Comparison of ENCODE assay signal across 33 mouse cellular contexts in the genomic region with DNA sequence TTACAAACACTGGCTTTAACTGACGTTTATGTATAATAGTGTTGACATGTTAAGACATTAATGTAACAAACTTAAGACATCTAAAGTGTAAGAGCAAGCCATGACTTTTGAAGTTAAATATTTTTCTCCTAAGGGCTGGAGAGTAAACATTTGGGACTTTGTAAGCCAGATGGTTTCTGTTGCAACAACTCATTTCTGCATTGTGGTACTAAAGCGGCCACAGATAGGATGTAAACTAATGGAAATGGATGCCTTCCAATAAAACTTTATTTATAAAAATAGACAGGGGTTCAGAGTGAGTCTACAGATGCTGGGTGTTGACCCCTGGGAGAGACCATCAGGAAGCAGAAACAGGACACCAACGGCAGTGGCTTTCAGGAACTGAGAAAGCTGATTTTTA. TPM values are rescaled to one million over a fixed set of nuclear protein-coding genes. Genes with fewer than 3 reads are reported as not detected.
DNase-seq lines count a peak whose midpoint lies in the region; ATAC-seq and TF ChIP-seq lines count a peak whose summit lies in the region.
"Had no signal": no experiment of that assay in that cellular context is flagged by ENCODE, and none has a peak within 500 bp of the region (broad histone marks: within the 10 kb centered on the region; RNA-seq: fewer than 3 reads in every experiment).

No protein-coding gene starts in this region.

- no peaks in the 10 kb centered on the region for H3K9me3 ChIP-seq in lung, embryonic 14.5 days (ENCODE audit: low read depth, low read length)
- H3K9me3 ChIP-seq: embryonic facial prominence, embryonic 12.5 days; forebrain, embryonic 10.5 days; forebrain, embryonic 15.5 days; intestine, embryonic 15.5 days; midbrain, embryonic 10.5 days; neural tube, embryonic 12.5 days had no signal

- H3K9ac ChIP-seq in lung, embryonic 14.5 days = no peak overlapping the region
- H3K9ac ChIP-seq: embryonic facial prominence, embryonic 12.5 days; forebrain, embryonic 15.5 days; intestine, embryonic 15.5 days; limb, embryonic 13.5 days; neural tube, embryonic 12.5 days had no signal

- no peak overlapping the region; the same call in 1 of the 2 replicates for H3K27ac ChIP-seq in lung, embryonic 14.5 days (ENCODE audit: low read depth)
- H3K27ac ChIP-seq: embryonic facial prominence, embryonic 12.5 days; forebrain, embryonic 10.5 days; forebrain, embryonic 15.5 days; gastrocnemius, adult 2 months; hindbrain, postnatal 0 days; intestine, embryonic 15.5 days; left cerebral cortex, adult 2 months; limb, embryonic 13.5 days; macrophage; midbrain, embryonic 10.5 days; neural tube, embryonic 12.5 days had no signal

- DNase-seq in lung, embryonic 14.5 days = peak; percentile 87
- no peak for DNase-seq in lung, postnatal 4 days
- peak; percentile 11 for DNase-seq in 3T3-L1 (ENCODE audit: low read depth, low spot score)
- DNase-seq in layer of hippocampus, postnatal 10 days (ENCODE audit: low spot score in 2 of 2) = no peak
- DNase-seq in adrenal gland, adult (ENCODE audit: inconsistent age in 2 of 2, low spot score in 1 of 2) = no peak
- DNase-seq: adrenal gland, postnatal 10 days; cerebellum, adult 8-10 months; cerebellum, postnatal 25 days; embryo, embryonic 11 days; gastrocnemius, adult 2 months; gastrocnemius, postnatal 36 days; heart, postnatal 14 days; kidney, adult 8-10 months; kidney, postnatal 14 days; right cerebral cortex, adult 18-20 months; spleen, adult 18-20 months; thymus, postnatal 4 days had no signal

- H3K79me3 ChIP-seq in C2C12 (ENCODE audit: low read depth) = no peaks in the 10 kb centered on the region

- no peak for TF ChIP-seq CTCF in lung, embryonic 14.5 days (IDR thresholded peaks at IDR 0.05; ENCODE audit: low read depth)
- TF ChIP-seq CTCF in C2C12 (IDR thresholded peaks at IDR 0.05; ENCODE audit: control insufficient read depth, insufficient read depth, insufficient read length) = no peak

- no peaks in the 10 kb centered on the region for H3K79me2 ChIP-seq in C2C12 (ENCODE audit: control insufficient read depth, insufficient read depth)

- 30% methylated on average over 3 of the region's 3 CpGs for WGBS in lung, embryonic 14.5 days

- ATAC-seq in lung, embryonic 14.5 days (ENCODE audit: insufficient read depth) = peak; percentile 88
- peak; percentile 23; the same call in 1 of the 2 replicates for ATAC-seq in megakaryocyte progenitor cell, adult 5-6 weeks (replicated peaks; ENCODE audit: poor library complexity)
- ATAC-seq: forebrain, embryonic 15.5 days; hindbrain, postnatal 0 days; intestine, embryonic 15.5 days; midbrain, embryonic 16.5 days had no signal

- no peak overlapping the region for H3K4me2 ChIP-seq in lung, embryonic 14.5 days
- H3K4me2 ChIP-seq: embryonic facial prominence, embryonic 12.5 days; forebrain, embryonic 15.5 days; intestine, embryonic 15.5 days; limb, embryonic 13.5 days; liver, embryonic 11.5 days; neural tube, embryonic 12.5 days had no signal

- H3K4me1 ChIP-seq in lung, embryonic 14.5 days (ENCODE audit: insufficient read depth) = 0 out of 2 replicates have a peak, but pooled peaks cover 4% of the 10 kb centered on the region
- H3K4me1 ChIP-seq: forebrain, embryonic 10.5 days; forebrain, embryonic 15.5 days; intestine, embryonic 15.5 days; limb, embryonic 13.5 days; midbrain, embryonic 10.5 days; neural tube, embryonic 12.5 days had no signal

- no peak overlapping the region for H3ac ChIP-seq in C2C12 (ENCODE audit: control insufficient read depth, insufficient read length, low read depth)

- H3K4me3 ChIP-seq in lung, embryonic 14.5 days (ENCODE audit: low read depth, low read length) = no peak overlapping the region
- H3K4me3 ChIP-seq in C2C12 (ENCODE audit: insufficient read depth, poor library complexity, severe bottlenecking) = no peak overlapping the region
- H3K4me3 ChIP-seq: embryonic facial prominence, embryonic 12.5 days; forebrain, embryonic 10.5 days; forebrain, embryonic 15.5 days; gastrocnemius, adult 2 months; intestine, embryonic 15.5 days; left cerebral cortex, adult 2 months; limb, embryonic 13.5 days; midbrain, embryonic 10.5 days; myocyte; neural tube, embryonic 12.5 days had no signal

- H3K36me3 ChIP-seq in lung, embryonic 14.5 days (ENCODE audit: insufficient read depth) = no peaks in the 10 kb centered on the region
- H3K36me3 ChIP-seq in C2C12 (ENCODE audit: control insufficient read depth, insufficient read depth) = no peaks in the 10 kb centered on the region
- H3K36me3 ChIP-seq: embryonic facial prominence, embryonic 12.5 days; forebrain, embryonic 10.5 days; forebrain, embryonic 15.5 days; G1E; intestine, embryonic 15.5 days; limb, embryonic 13.5 days; midbrain, embryonic 10.5 days; neural tube, embryonic 12.5 days had no signal

- no peaks in the 10 kb centered on the region for H3K27me3 ChIP-seq in lung, embryonic 14.5 days (ENCODE audit: insufficient read depth, low read length)
- H3K27me3 ChIP-seq in C2C12 (ENCODE audit: control insufficient read depth, insufficient read depth, insufficient read length) = no peaks in the 10 kb centered on the region
- H3K27me3 ChIP-seq: embryonic facial prominence, embryonic 12.5 days; forebrain, embryonic 15.5 days; intestine, embryonic 15.5 days; limb, embryonic 13.5 days; neural tube, embryonic 12.5 days had no signal

TF ChIP-seq in C2C12, 6 proteins besides CTCF, POLR2A, EP300 and RAD21:
- TF ChIP-seq MYOD1 (IDR thresholded peaks at IDR 0.05; ENCODE audit: control insufficient read depth, insufficient read length, low read depth) = no peak
- TF ChIP-seq MAX (IDR thresholded peaks at IDR 0.05) = no peak
- TF ChIP-seq FOSL1 (IDR thresholded peaks at IDR 0.05; ENCODE audit: insufficient read depth, low read length, poor library complexity, severe bottlenecking) = no peak
- peak; percentile 10 for TF ChIP-seq CEBPB (IDR thresholded peaks at IDR 0.05; ENCODE audit: low read depth)
- no peak for TF ChIP-seq MYOG (IDR thresholded peaks at IDR 0.05; ENCODE audit: control insufficient read depth, extremely low read depth, insufficient read length)
- TF ChIP-seq USF1 (IDR thresholded peaks at IDR 0.05; ENCODE audit: low read depth) = no peak

RNA-seq across cellular contexts. Expression of a gene that starts 15.9 kb away (rescaled TPM):
- polyA plus RNA-seq in lung, embryonic 14.5 days (2014; fragmentation: Nextera tagmentation; extraction: Ambion mirVana) = 3.0 and 3.5 TPM in 2 replicates
- polyA plus RNA-seq in C2C12 (2012; fragmentation: generic; extraction: Trizol) = 5.4 TPM
- total RNA-seq in megakaryocyte progenitor cell, adult 5-6 weeks (2015) = not detected in 2 replicates
- not detected in 2 replicates for total RNA-seq in megakaryocyte progenitor cell, adult 5-6 weeks (2017)
- total RNA-seq in layer of hippocampus, postnatal 10 days (2021) = 10 to 100 TPM; 16.1 to 18.9 TPM
- polyA plus RNA-seq: G1E, macrophage had no signal

Comparison
In these comparisons a context has a peak if more than half of its experiments do, and no peak if none do; other contexts are left out.
1. DNase-seq: peak in lung, embryonic 14.5 days (single experiment) and 3T3-L1 (single experiment); none in lung, postnatal 4 days (0 of 2), layer of hippocampus, postnatal 10 days (0 of 2) and adrenal gland, adult (0 of 2).
2. RNA of a gene that starts 15.9 kb away (total RNA-seq): 16.1 to 18.9 TPM in layer of hippocampus, postnatal 10 days; not detected in megakaryocyte progenitor cell, adult 5-6 weeks; every median in the first group is over 10 times any median in the second.